Mouse (Mus musculus): ENCODE measurements around the gene Syne2.

Gene Syne2

DNA sequence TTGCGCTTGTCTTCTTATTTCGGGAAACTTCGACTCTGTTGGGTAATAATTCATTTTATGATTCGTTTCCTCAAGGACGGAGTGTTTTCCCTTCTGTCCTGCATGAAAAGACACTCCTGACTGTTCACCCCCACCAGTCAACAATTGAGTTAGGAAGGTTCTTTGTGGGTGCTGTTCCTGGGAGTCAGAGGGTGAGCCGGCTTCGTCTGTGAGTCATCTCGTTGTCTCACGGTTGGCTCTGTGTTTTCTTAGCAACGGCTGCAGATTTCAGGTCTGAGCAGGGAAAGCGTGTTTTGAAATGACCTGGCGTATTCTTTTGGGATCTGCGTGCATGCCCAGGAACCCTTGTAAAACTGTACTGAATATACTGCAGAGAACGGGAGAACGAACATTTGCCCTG, 9.8 kb downstream of the Syne2 start:
- no peak for DNase-seq (ENCODE audit: low read depth)

DNA sequence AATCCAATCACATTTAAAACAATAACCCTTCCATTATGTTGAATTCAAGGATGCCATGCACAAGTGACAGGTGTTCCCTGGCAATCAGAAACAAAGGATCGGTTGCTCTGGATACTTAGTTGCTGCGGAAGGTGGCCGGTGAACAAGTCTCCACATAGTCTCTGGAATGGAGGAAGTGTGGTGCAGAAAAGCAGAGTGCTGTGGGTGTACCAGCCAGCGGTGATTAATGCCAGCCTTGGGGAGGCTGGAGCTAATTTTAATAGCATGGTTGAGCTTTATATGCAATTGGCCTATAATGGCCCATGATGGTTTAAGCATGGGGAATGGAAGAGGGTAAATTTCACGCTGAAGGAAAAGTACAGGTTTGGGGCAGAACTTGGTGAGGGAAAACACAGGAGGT, 11.7 kb downstream of the Syne2 start:
- DNase-seq (ENCODE audit: low read depth): no peak

DNA sequence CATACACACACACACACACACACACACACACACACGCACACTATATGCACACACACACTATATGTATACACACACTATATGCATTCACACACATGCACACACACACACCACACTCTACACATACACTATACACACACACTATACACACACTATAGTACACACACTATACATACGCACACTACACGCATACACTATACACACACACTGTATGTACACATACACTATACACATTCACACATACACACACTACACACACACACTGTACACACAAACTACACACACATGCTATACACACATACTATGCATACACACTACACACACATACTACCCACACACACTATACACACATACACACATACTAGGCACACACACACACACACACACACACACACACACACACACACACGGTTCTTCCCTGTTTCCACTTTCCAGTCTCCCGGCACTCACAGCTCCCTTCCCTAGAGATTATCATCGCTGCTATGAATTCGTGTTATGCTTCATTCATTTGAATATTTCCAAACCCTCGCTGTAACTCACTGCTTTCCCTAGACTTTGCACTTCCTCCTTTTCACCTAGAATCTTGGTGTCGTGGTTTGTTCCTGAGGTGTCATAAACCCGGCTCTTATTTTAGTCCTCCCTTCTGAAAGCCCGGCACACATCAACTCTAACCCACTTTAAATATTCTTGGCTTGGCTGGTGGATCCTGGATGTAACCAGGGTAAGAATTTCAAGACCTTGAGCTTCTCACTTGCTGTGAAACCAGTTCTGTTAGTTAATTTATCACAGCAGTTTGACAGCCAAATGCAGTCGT, 15.4 kb downstream of the Syne2 start:
- no peak for DNase-seq (ENCODE audit: low read depth)

DNA sequence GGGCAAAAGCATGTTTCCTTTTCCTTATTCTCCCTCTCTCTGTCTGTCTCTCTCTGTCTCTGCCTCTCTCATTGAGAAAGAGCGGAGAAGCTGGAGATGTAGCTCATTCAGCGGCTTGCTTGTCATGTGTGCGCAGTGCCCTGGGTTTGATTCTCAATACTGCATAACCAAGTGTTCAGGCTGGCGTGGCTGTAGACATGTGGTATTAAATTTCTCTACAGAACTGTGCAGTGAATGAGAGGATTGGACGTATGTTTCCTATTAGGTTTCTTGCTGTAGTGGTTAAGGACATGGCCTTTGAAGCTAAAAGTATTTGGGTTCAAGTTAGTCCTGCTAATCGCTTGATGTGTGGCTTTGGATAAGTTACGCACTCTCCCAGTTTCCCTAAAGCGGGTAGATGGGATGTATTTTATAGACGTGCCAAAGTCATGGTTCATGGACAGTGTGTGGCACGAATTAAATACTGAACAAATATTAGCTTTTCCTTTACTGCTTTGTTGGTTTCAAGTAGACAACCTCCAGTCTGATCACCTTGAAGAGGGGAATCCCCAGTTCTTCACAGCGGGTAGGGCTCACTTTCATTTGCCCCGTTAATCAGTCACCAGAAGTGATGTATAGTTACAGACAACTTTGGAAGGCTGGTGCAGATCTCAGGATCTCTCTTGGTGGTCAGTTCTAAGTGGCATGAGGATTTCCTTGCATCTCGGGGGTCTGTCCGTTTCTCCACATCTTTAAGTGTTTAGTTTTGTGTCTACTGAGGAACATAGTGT, 16.2 kb downstream of the Syne2 start:
- peak; percentile 30 for DNase-seq (ENCODE audit: low read depth)

DNA sequence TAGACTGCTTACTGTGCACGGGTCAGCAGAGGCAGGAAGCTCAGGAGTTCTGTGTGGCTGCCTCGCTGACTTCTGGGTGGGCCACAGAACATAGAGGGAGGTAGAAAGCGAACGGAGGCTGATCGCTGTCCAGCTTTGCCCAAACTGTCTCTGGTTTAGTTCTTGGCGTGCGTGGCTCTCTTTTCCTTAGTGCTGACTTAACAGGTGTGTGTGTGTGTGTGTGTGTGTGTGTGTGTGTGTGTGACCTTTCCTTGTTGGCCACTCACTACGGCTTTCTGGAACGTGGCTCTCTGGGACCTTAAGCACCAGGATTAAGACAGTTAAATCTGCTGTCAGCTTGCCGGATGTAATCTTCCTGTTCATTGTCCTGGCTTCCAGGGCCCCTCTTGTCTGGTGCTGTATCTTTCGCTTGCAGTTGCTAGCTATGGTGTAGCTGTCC, 18.6 kb downstream of the Syne2 start:
- DNase-seq (ENCODE audit: low read depth): no peak

DNA sequence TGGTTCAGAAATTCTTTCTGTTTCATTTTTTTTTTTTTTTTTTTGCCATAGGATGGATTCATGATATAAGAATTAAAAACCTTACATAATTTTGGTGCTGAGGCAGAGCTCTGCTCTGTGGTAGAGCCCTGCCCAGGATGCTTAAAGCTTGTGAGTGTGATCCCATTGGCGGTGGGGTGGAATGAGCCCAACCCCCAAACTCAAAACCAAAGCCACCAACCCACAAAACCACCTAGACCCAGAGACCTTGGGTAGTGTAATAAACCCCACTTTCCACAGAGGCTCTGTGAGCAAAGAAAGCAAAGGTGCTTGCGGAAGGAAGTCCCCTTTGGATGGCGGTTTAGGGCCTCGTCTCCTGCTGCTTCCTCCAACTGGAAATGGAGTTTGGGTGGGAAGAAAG, 19.5 kb downstream of the Syne2 start:
- peak; percentile 40 for DNase-seq (ENCODE audit: low read depth)

DNA sequence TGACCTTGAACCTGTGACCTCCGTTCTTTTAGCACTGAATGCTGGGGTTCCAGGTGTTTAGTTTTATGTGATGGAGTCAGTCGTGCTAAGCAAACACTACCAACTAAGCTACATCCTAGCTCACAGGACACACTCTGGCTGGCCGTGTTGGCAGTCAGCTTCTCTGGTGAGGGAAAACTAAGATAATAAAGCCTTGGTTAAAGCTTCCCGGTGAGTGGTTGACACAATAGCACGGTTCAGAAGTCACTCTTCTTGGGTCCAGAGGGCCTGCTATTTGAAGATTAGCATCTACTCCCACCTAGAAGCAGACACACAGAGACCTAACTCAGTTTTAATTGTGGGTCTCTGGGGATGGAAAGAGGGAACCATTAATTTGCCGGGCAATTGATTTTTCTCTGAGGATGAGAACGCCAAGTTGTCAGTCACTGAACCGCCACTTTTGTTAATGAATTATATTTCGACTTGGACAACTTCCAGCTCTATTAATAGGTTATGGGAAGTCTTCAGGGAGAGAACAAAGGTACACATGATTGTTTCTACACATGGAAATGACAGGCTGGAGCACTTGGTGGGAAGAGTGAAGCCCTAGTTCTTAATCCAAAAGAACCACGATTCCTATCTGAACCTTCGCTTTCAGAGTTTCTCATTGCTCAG, 21.3 kb downstream of the Syne2 start:
- DNase-seq (ENCODE audit: low read depth): no peak

DNA sequence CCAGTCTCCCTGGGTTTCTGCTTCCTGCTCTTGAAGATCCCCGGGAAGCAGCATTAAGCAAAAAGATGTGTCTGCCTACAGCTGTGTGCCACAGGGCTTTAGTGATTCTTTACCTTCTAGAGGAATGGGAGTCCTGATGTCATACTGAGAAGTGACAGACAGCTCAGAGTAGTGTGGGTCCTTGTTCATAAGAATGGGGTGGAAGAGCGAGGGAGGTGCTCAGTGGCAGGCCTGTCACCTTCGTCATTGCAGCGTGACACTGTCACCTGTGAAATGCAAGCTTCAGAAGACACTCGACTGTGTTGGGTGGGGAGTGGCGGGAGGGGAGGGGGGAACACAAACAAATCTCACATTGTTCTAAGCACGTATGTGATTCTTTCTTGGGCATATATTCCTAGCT, 23.2 kb downstream of the Syne2 start:
- DNase-seq (ENCODE audit: low read depth): no peak

DNA sequence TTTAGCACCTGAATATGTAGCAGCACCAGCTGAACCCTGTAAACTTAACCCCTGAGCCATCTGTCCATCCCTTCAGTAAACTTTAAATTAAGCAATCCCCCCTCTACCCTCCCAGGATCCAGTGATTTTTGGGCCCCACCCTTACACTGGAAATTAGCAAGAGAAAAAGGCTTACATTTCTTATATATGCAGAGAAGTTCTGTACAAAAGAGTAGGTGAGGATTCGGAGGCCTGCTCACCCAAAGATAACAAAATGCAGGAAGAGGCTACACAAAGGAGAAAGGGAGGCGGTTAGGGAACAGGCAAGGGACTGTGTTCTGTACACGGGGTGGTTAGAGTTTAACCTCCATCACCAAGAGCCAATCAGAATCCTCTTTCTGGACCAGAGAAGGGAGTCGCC, 26.4 kb downstream of the Syne2 start:
- DNase-seq (ENCODE audit: low read depth): no peak

DNA sequence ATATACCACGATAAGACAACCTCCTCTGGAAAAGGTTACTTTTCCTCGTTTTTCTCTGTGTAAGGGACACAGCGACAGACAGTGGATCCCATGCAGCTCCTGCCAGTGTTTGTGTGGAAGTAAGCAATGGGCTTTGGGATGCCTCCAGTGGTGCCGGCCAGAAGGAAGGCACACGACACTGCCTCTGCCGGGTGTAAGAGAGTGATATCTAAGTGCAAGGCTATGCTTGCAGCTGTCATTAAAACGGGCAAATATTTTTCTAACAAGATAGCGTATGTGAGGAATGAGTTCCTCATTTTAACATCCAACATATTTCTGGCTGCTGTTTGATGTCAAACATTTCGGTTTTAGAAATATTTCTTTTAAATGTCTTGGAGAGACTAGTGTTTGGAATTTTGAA, 27.1 kb downstream of the Syne2 start:
- no peak for DNase-seq (ENCODE audit: low read depth)

DNA sequence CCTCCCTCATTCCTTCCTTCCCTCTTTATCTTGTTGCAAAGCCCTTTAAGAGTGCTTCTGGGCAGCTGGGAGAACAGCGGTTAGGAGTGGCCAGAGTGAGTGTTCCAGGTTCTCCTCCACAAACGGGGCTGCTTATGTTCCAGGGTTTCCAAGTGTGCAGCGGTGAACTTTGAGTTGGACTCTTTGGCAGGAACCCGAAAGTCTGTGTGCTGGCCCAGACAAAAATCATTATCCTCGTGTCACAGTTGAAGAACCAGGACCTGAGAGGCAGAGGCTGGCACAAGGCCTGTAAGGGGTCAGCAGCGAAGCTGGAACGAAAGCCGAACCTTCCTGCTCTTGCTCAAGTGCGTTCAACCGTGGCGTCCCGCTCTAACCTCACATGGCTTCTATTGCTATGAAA, 28.6 kb downstream of the Syne2 start:
- no peak for DNase-seq (ENCODE audit: low read depth)

DNA sequence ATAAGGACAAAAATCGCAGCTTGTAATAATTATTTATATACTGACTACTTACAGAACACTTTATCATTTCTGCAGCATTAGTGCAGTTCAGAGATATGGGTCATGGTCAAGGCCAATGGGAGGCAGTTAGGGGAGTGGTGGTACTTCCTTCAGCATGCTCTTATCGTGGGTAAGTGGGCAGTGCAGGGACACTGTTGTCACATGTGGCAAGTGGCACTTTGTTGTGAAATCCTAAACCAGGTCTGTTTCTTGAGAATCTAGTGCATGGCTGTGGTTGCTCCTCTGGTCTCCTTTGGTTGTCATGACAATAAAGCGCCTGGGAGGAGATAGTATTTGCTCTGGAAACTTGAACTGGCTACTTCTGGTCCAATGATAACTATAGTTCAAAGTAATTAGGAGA, 32.3 kb downstream of the Syne2 start:
- no peak for DNase-seq (ENCODE audit: low read depth)

DNA sequence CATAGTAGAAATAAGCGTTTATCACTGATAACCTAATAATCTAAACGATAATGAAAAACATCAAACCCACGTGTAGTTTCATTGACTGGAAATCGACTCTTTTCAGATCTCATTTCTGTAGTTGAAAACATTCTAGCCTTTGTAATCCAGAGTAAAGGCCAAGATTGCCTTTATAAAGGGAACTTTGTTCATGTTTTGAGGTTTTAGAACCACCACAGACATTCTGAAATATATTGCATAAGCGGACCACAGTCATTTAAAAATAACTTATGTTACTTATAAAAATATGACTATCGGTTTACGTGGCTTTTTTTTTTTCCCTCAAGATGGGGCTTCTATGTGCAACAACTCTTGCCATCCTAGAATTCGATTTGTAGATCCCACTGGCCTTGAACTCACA, 33.5 kb downstream of the Syne2 start:
- no peak for DNase-seq (ENCODE audit: low read depth)

DNA sequence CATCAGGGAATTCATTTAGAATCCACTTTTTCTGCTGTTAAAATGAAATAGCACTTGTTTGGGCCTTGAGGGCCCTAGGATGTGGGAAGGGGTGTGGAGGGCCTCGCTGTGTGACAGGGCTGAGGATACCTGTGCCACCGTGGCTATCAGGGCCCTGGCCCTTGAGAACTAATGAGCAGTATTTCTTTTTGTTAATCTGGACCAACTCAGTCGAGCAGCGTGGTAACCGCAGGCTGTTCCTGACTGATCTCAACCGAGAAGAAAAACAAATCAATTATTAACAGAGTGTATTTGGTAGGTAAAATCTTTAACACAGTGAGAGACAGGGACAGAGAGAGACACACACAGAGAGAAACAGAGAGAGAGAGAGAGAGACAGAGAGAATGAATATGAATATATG, 34.5 kb downstream of the Syne2 start:
- no peak for DNase-seq (ENCODE audit: low read depth)

DNA sequence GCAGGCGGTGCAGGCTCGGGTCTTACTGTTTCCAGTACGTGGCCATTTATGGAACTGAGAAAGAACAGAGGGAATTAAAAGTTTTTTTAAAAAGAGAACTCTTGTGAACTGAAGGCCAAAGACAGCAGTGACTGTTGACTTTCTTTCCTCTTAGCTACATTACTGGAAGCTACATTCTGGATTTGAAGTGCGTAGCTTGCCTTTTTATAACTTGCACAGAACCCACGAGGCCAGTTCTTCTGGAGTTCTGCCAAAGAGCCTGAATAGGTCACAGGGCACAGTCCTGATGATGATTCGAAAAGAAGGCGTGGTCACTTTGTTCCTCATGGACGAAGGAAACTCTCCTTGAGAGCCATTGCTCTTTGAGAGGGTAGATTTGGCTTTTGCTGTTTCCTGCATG, 35.6 kb downstream of the Syne2 start:
- DNase-seq (ENCODE audit: low read depth): no peak

DNA sequence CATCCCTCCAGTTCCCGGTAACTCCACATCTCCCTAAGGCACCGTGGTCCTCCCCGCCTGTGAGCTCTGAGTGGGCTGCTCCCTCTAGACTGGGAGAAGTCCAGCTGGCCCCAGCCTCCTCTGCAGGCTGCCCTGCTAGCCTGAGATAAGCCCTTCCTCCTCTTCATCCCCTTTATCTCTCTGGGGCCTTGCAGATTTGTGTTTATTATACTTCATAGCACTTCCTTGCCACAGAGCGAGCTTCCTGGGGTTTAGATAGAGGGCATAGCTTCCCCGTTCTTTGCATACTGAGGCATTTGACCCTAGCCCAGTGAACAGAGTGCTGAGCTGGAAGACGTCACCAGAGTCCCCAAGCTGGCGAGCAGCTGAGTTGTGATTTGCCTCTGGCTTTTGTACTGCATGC, 37.1 kb downstream of the Syne2 start:
- no peak for DNase-seq (ENCODE audit: low read depth)

DNA sequence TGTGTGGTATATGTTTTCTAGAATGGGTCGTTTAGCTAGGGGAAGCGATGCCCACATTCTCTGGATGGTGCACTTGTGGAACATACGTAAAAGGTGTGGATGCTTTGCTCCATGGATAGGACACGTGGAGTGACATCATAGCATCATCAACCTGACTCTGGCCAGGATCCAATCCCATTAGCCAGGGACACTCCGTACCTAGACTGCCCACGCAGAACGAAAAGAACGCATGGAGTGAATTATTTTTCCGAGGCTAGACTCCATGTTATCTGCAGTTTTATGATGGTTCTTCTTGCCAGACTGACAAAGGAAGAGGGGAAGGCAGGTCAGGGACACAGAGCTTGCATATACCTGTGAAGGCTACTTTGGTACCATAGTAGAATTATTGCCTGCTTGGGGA, 37.7 kb downstream of the Syne2 start:
- DNase-seq (ENCODE audit: low read depth): no peak

DNA sequence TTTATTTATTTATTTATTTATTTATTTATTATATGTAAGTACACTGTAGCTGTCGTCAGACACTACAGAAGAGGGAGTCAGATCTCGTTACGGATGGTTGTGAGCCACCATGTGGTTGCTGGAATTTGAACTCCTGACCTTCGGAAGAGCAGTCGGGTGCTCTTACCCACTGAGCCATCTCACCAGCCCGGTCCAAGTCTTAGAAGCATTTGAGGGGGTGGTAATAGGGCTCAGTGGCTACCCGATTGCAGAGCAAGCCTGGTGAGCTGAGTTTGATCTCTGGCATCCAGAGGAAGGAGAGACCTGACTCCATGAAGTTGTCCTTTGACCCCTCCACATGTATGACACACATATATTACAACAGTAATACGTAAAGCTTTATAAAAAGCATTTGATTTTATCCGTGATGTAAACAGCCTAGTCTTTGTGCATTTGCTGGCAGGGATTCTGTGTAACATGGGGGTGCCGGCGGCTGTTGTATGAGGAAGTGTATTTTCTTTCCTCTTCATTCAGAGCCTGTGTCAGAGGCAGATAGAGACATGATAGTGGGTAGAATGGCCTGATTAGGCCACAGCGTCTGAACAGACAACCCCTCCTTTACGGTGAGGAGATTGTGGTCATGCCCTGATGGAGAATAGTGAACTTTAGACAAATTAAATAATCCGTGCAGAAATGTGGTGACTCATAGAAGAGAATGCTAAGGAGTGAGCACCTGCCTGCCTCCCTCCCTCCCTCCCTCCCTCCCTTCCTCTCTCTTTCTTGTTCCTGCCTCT, 38.3 kb downstream of the Syne2 start:
- DNase-seq (ENCODE audit: low read depth): no peak

DNA sequence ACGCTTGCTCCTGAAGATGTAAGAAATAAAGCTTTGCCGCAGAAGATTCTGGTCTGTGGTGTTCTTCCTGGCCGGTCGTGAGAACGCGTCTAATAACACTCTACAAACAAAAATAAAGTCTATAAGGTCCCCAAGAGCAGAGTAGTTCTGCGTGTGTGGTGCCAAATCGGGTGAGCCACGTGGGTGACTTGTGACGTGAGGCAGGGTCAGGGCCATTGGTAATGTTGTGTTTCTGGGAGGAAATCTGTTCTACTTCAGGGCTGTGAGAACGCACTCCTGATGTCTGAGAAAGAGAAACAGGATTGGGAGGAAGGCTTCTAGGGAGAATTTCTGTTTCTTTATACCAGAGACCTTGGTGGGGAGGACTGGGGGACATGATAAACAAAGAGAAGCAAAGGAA, 42.0 kb downstream of the Syne2 start:
- DNase-seq (ENCODE audit: low read depth): no peak

DNA sequence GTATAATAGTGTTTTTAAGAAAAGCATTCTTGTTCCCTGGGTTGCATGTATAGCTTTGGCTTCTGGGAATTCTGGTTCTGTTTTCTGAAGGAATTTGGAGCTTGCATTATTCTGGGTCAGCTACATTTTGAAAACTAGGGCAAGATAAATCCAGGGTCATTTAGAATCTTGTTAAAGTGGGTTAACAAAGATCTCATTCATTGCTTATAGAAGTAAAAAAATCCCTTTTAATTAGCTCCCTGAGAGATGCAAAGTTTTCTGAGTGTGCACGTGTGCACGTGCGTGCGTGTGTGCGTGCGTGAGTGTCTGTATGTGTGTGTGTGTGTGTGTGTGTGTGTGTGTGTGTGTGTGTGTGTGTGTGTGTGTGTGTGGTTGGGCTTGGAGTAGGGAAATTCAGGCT, 42.9 kb downstream of the Syne2 start:
- DNase-seq (ENCODE audit: low read depth): no peak

DNA sequence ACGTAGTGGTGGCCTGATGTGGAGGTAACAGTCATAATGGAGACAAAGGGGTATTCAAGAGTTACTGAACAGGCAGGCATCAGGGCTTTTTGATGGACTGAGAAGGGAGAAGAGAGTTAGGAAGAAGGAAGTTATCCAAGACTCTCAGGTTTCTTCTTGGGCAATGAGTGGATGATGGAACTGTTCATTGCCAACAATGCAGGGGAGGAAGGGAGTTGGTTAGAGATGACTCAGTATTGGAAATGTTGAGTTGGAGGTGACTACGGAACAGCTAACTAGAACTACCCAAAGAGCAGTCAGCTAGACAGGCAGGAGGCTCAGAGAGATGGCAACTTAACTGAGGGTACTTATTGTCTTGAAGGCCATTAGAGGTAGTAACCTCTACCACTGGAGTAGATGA, 47.2 kb downstream of the Syne2 start:
- DNase-seq (ENCODE audit: low read depth): no peak
